Mouse (Mus musculus) gastrocnemius, adult 8-10 months (tissue): ENCODE measurements around the gene Sox1. TPM values are rescaled to one million over a fixed set of nuclear protein-coding genes. Genes with fewer than 3 reads are reported as not detected.

ENCODE experiments used
- DNase-seq, 2 experiments: peaks; one replicate each; pipeline ENCODE4 v3.0.0; 2022; ENCODE audit warnings: low spot score in 2 of 2
- total RNA-seq, 4 experiments: library from RNA; stranded (reverse); gene quantifications; 2 replicates each; pipeline ENCODE4 v1.2.4; 2022

Gene Sox1
- total RNA-seq, 4 experiments from 2014 or later, result not detected

DNA sequence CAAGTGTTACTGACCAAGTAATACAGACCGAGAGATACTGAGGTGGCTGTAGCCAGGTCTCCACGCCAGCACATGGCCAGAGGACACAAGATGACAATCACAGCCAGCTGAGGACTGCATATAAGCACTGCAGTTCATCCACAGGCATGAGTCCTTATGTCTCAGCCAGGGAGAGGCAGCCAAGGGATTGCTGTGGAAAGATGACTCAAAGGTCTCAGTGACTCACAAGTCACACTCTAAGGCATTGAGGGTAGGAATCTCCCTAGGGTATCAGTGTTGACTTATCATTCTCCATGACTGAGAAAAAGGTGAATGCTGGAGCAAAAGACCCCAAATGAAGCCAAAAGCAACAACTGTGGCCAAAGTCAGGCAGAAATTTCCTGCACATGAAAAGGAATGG lies 22.0 kb downstream of the Sox1 start:
- DNase-seq, result no peak

GRCm38 (mm10) chr8:12420537-12420936 lies 25.4 kb downstream of the Sox1 start:
- no peak for DNase-seq

DNA sequence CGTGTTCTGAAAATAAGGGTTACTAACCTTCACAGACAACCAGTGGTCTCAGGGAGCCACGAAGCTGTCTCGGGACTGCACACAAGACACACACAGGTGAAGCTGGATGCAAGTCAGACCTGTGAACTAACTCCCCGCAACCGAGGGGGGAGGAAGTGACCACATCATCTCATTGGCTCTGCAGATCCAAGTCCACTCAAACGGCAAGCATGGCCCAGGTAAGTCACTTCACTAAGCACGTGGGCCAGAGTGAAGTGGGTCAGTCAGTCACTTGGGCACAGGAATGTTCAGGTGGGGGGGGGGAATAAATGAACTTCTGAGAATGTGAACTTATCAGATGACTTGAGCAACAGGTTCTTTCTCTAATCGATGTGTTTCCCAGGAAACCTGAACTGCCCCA lies 30.8 kb downstream of the Sox1 start:
- DNase-seq, result no peak

DNA sequence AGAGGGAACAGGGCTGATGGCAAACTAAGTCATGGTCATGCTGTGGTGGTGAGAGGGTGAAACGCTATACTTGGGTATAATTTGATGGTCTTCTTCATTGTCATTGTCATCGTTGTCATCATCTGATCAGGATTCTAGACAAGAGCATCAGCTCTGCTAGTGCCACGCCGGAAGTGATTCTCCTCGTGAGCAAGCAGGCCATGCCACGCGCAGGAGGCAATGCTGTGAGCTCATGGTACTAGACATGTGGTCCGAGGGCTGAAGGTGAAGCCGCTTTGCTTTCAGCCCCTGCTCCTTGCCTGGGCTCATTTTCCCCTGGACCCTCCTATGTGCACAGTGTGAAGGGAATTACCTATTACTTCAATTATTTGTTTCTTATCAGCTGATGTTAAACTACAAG lies 32.3 kb downstream of the Sox1 start:
- no peak for DNase-seq

DNA sequence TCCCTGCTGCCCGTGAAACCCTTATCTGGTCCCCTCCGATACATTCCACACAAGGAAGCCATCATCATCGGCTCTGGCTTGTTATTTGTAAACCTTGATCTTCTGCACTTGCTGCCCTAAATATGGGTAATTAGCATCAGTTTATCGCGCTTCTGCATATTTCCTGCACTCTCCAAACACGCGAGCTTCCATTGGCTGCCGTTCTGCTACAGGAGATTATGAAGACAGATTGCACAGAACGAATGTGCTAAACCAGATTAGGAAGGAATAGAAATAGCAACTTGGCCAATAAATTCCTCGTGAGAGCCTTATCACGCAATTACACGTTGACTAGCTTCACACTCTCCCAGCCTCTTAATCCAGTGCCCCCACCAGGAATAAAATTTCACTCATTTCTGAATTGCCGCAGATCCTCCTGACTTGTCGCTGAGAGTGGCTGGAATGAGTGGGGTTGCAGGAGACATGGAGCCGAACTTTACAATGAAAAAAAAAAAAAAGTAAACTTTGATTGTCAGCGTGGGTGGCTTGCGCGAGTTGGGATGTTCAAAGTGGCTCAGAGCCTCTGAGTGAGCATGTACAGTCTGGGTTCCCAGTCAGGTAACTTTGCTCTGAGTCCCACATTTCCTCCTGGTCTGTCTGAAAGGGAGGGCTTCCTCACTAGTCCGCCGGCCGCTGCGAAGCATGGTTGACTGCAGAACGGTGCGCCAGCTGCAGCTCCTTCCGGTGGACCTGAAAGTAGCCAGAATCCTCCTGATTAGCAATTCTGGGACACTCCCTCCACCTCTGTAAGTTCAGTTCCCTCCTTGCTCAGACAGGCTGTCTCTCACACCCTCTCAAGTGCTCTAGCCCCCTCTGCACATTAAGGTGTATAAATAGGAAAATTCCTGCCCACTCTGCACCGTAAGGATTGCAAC lies 33.0 kb downstream of the Sox1 start:
- DNase-seq, result no peak

DNA sequence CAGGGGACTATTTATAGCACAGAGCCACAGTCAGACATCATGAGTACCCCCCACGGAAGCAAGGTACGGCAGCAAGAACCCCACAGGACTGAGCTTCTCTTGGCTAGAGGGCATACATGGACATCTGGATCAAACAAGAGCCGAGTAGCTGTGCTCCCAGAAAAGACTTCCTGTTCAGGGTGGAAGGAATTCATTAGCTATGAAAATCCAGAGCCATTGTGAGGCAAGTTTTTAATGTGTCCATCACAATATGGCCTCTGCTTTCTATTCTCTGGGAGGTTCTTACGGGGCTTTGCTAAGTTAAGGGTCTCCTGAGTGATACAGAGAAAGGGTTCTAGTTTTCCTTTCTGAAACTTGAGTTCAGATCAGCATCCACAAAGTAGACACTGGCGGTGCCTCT lies 33.8 kb downstream of the Sox1 start:
- DNase-seq, result no peak

DNA sequence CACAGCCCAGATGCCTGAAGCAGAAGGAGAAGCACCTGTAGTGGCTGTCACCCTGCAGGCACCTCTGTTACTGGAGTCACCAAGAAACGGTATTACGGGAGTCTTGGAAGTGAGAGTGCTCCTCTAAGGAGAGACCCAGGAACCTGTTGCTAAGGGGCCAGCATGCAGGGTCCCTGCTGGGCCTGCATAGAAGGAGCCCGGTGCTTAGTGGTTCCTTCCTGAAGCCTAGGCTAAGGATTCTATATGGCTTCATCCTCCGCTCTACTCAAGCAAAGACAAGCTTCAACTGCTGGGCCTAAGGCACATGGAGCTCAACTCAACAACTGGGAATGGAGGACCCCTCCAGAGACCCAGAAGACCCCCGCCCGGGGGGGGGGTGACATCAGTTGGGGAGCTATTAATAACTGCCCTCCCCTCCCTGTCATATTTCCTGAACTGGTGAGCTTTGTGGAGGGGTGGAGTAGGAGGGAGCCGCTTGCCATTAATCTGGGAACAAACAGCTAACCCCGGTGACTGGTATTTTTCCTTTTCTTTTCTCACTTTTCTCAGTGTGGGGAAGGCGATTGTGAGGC lies 34.6 kb downstream of the Sox1 start:
- no peak for DNase-seq

DNA sequence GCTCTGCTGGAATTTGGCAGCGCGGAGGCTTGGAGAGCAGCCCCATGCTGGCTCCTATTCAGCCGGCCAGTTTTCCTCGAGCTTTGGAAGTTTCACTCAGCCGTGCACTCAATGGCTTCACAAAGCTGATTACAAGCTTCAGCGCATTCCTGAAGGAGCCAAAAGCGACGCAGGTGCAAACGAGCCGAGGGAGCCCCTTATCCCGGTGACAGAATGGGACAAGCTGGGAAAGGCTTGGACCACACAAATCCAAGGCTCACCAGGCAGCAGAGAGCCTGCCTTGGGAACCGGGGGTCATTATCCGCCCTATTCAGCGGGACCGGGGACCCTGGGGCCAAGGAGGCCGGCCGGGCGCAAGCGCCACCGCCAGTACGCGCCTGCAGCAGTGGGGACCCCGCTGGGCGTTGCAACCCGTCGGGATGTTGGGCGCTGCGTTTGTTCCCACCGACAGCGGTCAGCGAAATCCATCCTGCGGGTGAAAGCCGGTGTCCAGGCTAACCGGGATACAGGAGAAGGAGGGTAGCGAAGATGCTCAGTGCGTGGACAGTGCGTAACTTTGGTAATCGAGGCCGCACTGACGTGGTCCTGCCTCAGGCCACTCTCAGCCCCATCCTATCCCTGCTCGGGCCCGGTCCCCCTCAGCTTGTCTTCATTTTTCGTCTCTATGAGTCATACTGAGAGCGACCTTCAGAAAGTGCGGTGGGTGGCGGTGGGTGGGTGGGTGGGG lies 35.2 kb downstream of the Sox1 start:
- DNase-seq, result no peak

GRCm38 (mm10) chr8:12430900-12431737 lies 36.0 kb downstream of the Sox1 start:
- no peak for DNase-seq

GRCm38 (mm10) chr8:12431738-12432055 lies 36.6 kb downstream of the Sox1 start:
- DNase-seq, result no peak

GRCm38 (mm10) chr8:12432546-12432945 lies 37.5 kb downstream of the Sox1 start:
- DNase-seq, result no peak

DNA sequence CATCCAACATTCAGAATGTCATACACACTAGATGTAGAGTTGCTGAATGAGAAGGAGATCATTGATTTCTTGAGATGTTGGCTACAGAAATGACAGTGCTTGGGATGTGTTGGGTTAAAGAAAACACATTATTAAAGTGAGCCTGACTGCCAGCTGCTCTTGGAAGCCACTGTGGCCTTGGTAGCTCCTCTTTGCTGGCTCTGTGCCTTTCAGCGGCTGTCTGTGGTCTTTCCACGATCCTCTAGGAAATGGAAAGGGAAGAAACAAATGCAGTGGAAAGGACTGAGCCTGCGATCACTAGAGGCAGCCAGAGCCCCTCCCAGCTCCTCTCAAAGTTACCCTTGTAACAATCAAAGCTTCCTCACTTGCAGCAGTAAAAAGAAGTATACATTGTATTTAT lies 39.7 kb downstream of the Sox1 start:
- DNase-seq, result no peak

- no peak for DNase-seq
Measured at GRCm38 (mm10) chr8:12438021-12438420, 42.9 kb downstream of the Sox1 start.

DNA sequence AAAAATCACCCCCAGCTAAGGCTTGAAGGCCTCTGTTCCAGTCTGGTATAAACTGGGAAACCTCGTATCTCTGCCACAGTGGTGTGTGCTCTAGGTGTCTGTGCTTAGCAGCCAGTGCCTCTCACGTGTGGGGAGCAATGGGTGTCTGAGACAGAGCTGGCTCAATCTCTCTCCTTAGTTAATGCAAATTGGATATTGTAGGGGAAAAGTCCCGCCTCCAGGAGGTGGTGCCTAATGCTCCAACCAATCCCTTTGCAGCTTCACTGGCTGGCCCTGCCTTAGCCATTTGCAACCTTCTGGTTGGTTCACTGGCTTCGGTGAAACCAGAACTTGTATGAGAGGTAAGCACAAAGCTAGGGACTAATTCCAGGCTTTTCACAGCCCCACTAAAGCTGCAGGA lies 43.9 kb downstream of the Sox1 start:
- no peak for DNase-seq

DNA sequence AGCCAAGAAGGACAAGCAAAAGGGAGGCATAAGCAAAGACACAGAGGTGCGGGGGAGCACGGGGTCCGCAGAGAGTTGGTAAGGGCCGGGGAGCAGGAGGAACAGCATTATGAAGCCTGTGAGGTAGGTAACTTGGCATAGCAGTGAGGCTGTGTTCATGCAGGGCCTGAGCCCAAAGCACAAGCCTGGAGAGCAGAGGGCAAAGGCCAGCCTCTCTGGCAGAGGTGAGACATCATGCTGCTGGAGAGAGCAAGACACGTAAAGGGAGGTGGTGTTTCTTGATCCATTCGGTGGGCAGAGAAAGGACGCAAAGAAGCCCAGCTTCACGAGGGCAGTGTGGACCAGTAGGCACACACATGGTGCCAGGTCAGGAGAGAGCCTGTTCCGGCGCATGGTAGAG lies 44.8 kb downstream of the Sox1 start:
- DNase-seq, result no peak

- DNase-seq, result no peak
Measured at GRCm38 (mm10) chr8:12440997-12441396, 45.9 kb downstream of the Sox1 start.

DNA sequence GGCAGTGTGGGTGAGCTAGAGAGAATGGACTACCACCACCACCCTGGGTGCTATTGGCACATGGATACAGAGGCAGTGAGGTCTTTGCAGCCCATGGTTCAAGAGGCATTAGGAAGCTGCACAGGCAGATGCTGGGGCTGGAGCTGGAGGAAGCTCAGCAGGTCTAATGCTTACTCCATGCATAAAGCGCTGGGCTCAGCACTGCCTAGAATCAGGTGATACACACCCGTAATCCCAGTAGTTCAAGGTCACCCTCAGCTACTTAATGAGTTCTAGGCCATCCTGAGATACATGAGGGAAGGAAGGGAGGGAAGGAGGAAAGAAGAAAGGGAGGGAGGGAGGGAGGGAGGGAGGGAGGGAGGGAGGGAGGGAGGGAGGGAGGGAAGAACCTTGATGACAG lies 50.2 kb downstream of the Sox1 start:
- DNase-seq, result no peak

DNA sequence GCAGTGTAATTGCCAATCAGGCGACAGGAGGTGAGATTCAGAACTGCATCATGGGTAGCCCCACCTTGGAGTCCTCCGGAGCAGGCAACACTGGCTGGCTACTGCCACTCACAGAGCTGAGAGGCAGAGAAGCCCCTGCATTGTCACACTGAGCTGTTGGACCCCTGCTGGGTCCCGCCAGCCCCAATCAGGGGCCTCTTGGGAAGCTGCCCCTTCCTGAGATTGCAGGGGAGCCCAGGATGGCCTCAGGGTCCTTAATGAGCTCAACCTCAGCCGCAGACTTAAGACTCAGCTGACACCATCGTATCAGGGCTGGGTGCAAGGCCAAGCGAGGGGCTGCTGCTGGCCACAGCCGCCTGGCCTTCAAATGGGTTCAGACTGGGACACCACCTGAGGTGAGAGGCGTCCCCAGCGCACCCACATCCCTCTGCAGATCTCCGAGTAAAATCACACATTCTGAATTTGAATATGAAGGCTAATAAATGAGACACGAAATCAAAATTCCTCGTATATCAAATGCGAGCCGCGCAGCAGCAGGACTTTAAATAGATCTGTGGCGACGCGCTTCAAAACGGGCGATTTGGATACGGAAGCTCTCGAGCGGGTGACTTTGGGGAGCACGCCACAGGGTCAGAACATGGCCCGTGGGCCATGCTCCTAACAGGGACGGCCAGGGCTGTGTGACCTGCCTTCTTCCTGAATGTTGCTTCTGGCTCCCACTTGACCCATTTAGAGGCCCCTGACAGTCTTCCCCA lies 51.0 kb downstream of the Sox1 start:
- no peak for DNase-seq
